Mouse (Mus musculus) intestine, postnatal 0 days (tissue): ENCODE data around the gene Olfr466. TPM values are rescaled to one million over a fixed set of nuclear protein-coding genes. Genes with fewer than 3 reads are reported as not detected.

Source experiments
- ATAC-seq: fragments of 200-750 bp; cut with Nextera tagmentation; 2 replicates; pipeline ENCODE4 v1.8.0; 2017; ENCODE audit warnings: mild to moderate bottlenecking, moderate TSS enrichment, moderate library complexity
- H3K27ac ChIP-seq: fragments of 300-500 bp; sonication (generic); 2 replicates; pipeline ENCODE4 v1.5.1; 2014; ENCODE audit warnings: mild to moderate bottlenecking, low read depth, low read length, moderate library complexity
- H3K27me3 ChIP-seq: fragments of 300-500 bp; sonication (generic); replicated peaks from 2 replicates; pipeline ENCODE4 v1.6.1; 2014; ENCODE audit warnings: low read length, mixed read lengths; ENCODE audit not compliant: control insufficient read depth, insufficient read depth
- H3K36me3 ChIP-seq: fragments of 300-500 bp; sonication (generic); 2 replicates; pipeline ENCODE4 v1.6.1; 2014; ENCODE audit warnings: mild to moderate bottlenecking, moderate library complexity; ENCODE audit not compliant: control insufficient read depth, insufficient read depth
- H3K4me1 ChIP-seq: fragments of 300-500 bp; sonication (generic); replicated peaks from 2 replicates; pipeline ENCODE4 v1.6.1; 2014; ENCODE audit warnings: antibody characterized with exemption, low read length, mixed read lengths; ENCODE audit not compliant: control insufficient read depth, insufficient read depth
- H3K4me2 ChIP-seq: fragments of 300-500 bp; sonication (generic); replicated peaks from 2 replicates; pipeline ENCODE4 v1.6.1; 2014; ENCODE audit warnings: low read depth, mild to moderate bottlenecking, moderate library complexity
- H3K4me3 ChIP-seq: fragments of 300-500 bp; sonication (generic); 2 replicates; pipeline ENCODE4 v1.5.1; 2014; ENCODE audit warnings: low read depth, low read length
- H3K9ac ChIP-seq: fragments of 300-500 bp; sonication (generic); 2 replicates; pipeline ENCODE4 v1.6.1; 2014; ENCODE audit warnings: mild to moderate bottlenecking, low read depth, low read length
- H3K9me3 ChIP-seq: fragments of 300-500 bp; sonication (generic); 2 replicates; pipeline ENCODE4 v1.6.1; 2016; ENCODE audit warnings: mixed run types; ENCODE audit not compliant: control insufficient read depth
- CTCF ChIP-seq: sonication (generic); IDR thresholded peaks from 2 replicates; pipeline ENCODE4 v1.5.1; 2016; ENCODE audit warnings: low read depth, mild to moderate bottlenecking, control low read depth, antibody characterized with exemption, moderate library complexity
- WGBS: fragments of 180-500 bp; shearing (Covaris S2); extraction: QIAGEN DNeasy Blood & Tissue Kit; methylation state at CpG from one replicate; pipeline ENCODE4 v1.1.7; 2014; 5-methylcytosine and 5-hydroxymethylcytosine counted together
- polyA plus RNA-seq: library from polyadenylated mRNA; unstranded; fragments of >200 nt; fragmentation: Nextera tagmentation; extraction: Ambion mirVana; gene quantifications from 2 replicates; pipeline ENCODE4 v1.2.1, GENCODE M21; 2015

The Olfr466 gene
- polyA plus RNA-seq, 1 experiment from 2014 or later, result not detected

- Histone ChIP-seq H3K4me3 (no peak overlapping the region), H3K9me3 (no peaks in the 10 kb centered on the region), H3K9ac (no peak overlapping the region), H3K4me2 (no peak overlapping the region), H3K36me3 (no peaks in the 10 kb centered on the region), H3K27me3 (no peaks in the 10 kb centered on the region), H3K27ac (no peak overlapping the region), H3K4me1 (no peaks in the 10 kb centered on the region)
- TF ChIP-seq CTCF, result no peak
- ATAC-seq, result no peak
- 58% methylated on average over 15 of the region's 15 CpGs for WGBS
These were observed 26.5 kb downstream of the Olfr466 start for GRCm38 (mm10) chr13:65176472-65177091.

- H3K9ac ChIP-seq, result no peak overlapping the region
- H3K9me3 ChIP-seq, result no peaks in the 10 kb centered on the region
- ATAC-seq, result no peak
- H3K4me2 ChIP-seq, result no peak overlapping the region
- no peaks in the 10 kb centered on the region for H3K27me3 ChIP-seq
- no peak for TF ChIP-seq CTCF
- no peaks in the 10 kb centered on the region for H3K36me3 ChIP-seq
- no peaks in the 10 kb centered on the region for H3K4me1 ChIP-seq
- H3K27ac ChIP-seq, result no peak overlapping the region
- no peak overlapping the region for H3K4me3 ChIP-seq
- 64% methylated on average over 1 of the region's 1 CpGs for WGBS
These were observed 50.6 kb downstream of the Olfr466 start for GRCm38 (mm10) chr13:65200667-65201066.

Other genes starting within 250 kb of the Olfr466 start
- gene Cntnap3, start 246.3 kb upstream of the Olfr466 start, polyA plus RNA-seq, result 0.27 and 0.31 TPM in 2 replicates
- gene Spata31, start 232.8 kb upstream of the Olfr466 start, polyA plus RNA-seq, result not detected in 2 replicates
- gene Spata31d1c, start 117.2 kb upstream of the Olfr466 start, polyA plus RNA-seq, result not detected in 2 replicates
- not detected in 2 replicates for gene Prss47, start 97.5 kb upstream of the Olfr466 start, polyA plus RNA-seq
- 32.2 and 34.9 TPM in 2 replicates for gene Mfsd14b, start 37.3 kb upstream of the Olfr466 start, polyA plus RNA-seq
- gene Olfr465-ps1, start 12.2 kb upstream of the Olfr466 start, polyA plus RNA-seq, result 0.07 and 0.34 TPM in 2 replicates
- gene Nlrp4f, start 55.7 kb downstream of the Olfr466 start, polyA plus RNA-seq, result not detected in 2 replicates
- not detected in 2 replicates for gene Gm10775, start 109.3 kb downstream of the Olfr466 start, polyA plus RNA-seq
- gene Zfp369, start 128.6 kb downstream of the Olfr466 start, polyA plus RNA-seq, result 5.4 and 5.6 TPM in 2 replicates